Mouse (Mus musculus) spleen, adult 2 months (tissue): ENCODE results near the gene Zcchc14.

Experiments
- CTCF ChIP-seq: fragments of 200-500 bp; IDR thresholded peaks from 2 replicates; pipeline ENCODE4 v1.5.1; 2011; ENCODE audit warnings: mild to moderate bottlenecking, inconsistent platforms; ENCODE audit not compliant: insufficient read depth, insufficient read length, insufficient replicate concordance; ENCODE audit errors: extremely low read depth
- POLR2A ChIP-seq: fragments of 200-500 bp; IDR thresholded peaks from 2 replicates; pipeline ENCODE4 v1.6.1; 2011; ENCODE audit warnings: low read depth, low read length, inconsistent platforms

DNA sequence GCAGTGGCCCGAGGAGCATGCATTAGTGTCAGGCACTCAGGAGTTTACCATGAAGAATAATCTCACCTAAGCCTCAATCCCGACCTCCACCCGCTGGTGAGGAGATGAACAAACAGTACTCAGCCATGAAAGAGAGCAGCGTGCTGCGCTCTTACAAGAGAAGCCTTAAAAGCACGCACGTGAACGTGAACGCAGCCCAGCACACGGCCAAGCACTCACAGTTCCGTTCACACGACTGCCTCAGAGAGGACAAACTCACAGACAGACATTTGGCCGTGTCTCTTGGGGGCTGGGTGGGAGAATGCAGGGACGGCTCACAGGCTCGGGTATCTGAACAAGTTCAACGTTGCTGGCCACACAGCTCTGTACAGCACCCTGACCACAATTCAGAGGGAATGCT, 4.2 kb downstream of the Zcchc14 start:
- TF ChIP-seq CTCF (no peak), POLR2A (no peak)
